Mouse (Mus musculus): ENCODE results near the gene Bet1l.
A peak's percentile ranks its signal among the peaks of the same experiment; 100 is the strongest.
"Not testable (repeated sequence)": the region's sequence is repeated elsewhere in the genome, so short reads cannot be mapped to it uniquely, and the experiment has no call there.

Gene Bet1l

DNA sequence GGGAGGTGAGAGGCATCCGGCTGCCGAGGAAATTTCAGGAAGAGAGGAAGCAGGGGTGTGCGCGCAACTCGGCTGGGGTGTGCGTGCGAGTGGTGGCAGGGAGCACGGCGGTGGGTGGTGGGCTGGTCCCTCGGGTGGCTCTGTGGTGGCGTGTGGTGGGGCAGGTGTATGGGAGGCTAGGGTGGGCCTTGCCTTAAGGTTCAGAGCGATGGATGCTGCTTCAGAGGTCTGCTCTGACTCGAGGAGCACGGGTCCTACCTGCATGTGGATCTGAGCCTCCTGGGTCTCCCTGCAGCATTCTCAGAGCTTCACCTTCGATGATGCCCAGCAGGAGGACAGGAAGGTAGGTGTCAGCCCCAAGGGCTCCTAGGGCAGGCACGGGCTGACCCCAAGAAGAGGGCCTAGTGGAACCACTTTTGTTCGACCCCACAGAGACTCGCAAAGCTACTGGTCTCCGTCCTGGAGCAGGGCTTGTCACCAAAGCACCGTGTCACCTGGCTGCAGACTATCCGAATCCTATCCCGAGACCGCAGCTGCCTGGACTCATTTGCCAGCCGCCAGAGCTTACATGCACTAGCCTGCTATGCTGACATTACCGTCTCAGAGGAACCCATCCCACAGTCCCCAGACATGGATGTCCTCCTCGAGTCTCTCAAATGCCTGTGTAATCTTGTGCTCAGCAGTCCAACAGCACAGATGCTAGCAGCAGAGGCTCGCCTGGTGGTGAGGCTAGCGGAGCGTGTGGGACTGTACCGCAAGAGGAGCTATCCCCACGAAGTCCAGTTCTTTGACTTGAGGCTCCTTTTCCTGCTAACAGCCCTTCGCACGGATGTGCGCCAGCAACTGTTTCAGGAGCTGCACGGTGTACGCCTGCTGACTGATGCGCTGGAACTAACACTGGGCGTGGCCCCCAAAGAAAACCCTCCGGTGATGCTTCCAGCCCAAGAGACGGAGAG lies at the start of gene Bet1l:
TSS of gene Bet1l (minus strand) at position 28 of the 956 bp plus-strand sequence.
- peak in 1 of 2 experiments; percentile 33 for DNase-seq (ENCODE audit: low spot score in 2 of 2)

- DNase-seq (ENCODE audit: low spot score in 2 of 2) = no peak
Measured at GRCm38 (mm10) chr7:140907131-140907530, 49.8 kb upstream of the Bet1l start.

GRCm38 (mm10) chr7:140905642-140906081 lies 48.3 kb upstream of the Bet1l start:
- DNase-seq (ENCODE audit: low spot score in 2 of 2) = no peak

DNA sequence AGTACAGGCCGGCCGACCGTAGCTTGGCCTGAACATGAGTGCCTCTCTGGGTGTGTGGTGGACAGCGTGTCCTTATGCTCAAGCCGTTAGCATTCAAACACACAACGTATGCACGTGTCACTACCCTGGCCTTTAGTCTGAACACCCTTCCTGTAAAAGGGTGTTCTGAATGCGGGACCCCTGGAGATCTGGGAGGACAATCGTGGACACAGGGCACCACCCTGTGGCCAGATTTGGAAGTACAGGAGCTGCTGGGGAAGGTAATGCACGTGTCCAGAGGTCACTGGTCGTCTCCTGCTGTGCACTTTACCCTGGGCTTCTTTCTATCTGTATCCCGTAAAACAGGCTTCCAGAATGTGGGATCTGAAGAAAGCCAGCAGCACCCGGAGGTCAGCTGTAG lies 45.8 kb upstream of the Bet1l start:
- DNase-seq (ENCODE audit: low spot score in 2 of 2) = peak; percentile 76 to 86

GRCm38 (mm10) chr7:140902036-140902875 lies 44.9 kb upstream of the Bet1l start:
- DNase-seq (ENCODE audit: low spot score in 2 of 2) = no peak

GRCm38 (mm10) chr7:140900220-140900619 lies 42.8 kb upstream of the Bet1l start, which contains the start of gene Cox8b:
TSS of gene Cox8b (minus strand) at chr7:140900446.
- DNase-seq (ENCODE audit: low spot score in 2 of 2) = no peak

DNA sequence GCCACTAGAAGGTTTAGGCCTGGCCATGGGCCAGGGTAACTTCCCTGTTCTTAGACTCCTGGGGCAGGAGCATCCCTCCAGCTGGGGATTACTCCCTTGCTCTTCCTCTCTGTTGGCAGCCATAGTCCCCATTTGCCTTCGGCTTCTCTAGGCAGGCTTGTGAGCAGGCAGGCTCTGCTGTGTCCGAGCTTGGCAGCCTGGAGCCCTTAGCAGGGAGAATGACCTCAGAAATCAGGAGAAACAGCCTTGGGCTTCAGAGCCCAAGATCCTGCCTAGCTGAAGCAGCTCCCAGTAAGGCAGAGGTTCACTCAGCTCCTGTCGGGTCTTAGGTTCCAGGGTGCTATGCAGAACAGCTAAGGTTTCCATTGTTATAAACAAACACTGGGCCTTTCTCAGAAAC lies 41.7 kb upstream of the Bet1l start:
- DNase-seq (ENCODE audit: low spot score in 2 of 2) = no peak

GRCm38 (mm10) chr7:140897863-140898262 lies 40.5 kb upstream of the Bet1l start:
- DNase-seq (ENCODE audit: low spot score in 2 of 2) = no peak

GRCm38 (mm10) chr7:140894611-140895010 lies 37.2 kb upstream of the Bet1l start:
- no peak for DNase-seq (ENCODE audit: low spot score in 2 of 2)

GRCm38 (mm10) chr7:140894031-140894430 lies 36.7 kb upstream of the Bet1l start:
- no peak for DNase-seq (ENCODE audit: low spot score in 2 of 2)

DNA sequence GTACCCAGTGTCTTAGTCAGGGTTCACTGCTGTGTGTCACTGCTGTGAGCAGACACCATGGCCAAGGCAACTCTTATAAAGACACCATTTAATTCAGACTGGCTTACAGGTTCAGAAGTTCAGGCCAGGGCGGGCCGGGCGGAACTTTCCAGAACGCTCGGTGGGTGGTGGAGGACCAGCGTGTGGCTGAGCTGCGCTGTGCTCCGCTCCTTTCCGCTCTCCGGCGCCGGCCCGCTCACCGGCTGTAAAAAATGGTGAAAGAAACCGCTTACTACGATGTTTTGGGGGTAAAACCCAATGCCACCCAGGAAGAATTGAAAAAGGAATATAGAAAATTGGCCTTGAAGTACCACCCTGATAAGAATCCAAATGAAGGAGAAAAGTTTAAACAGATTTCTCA lies 33.3 kb upstream of the Bet1l start:
- not testable (repeated sequence) for DNase-seq (ENCODE audit: low spot score in 2 of 2)

- DNase-seq (ENCODE audit: low spot score in 2 of 2) = no peak
Measured at GRCm38 (mm10) chr7:140882469-140882803, 25.1 kb upstream of the Bet1l start.

GRCm38 (mm10) chr7:140881696-140882468 lies 24.5 kb upstream of the Bet1l start, which contains the start of the genes Psmd13 and Sirt3:
TSS of gene Psmd13 (plus strand) at chr7:140881968.
TSS of gene Sirt3 (minus strand) at chr7:140882309.
- peak; percentile 95 to 98 for DNase-seq (ENCODE audit: low spot score in 2 of 2)

GRCm38 (mm10) chr7:140880865-140881515 lies 23.6 kb upstream of the Bet1l start:
- DNase-seq (ENCODE audit: low spot score in 2 of 2) = no peak

GRCm38 (mm10) chr7:140880419-140880818 lies 23.0 kb upstream of the Bet1l start:
- DNase-seq (ENCODE audit: low spot score in 2 of 2) = no peak

DNA sequence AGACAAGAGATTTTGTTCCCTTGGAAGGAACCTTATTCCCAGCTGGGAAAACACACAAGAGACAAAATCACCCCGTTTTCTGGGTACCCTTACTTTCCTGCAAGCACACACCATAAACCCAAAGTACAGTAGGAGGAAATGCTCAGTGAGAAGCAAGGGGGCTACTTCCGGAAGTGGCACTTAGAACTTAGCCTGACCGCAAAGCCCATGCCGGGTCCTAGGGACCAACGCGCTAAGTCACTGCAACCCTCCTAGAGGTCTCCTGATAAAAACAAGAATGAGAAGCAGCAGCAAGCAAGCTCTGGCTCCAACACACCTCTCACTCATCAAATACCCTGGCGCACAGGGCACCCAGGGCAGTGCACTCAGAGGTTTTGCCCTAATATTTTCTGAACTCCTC lies 22.0 kb upstream of the Bet1l start:
- no peak for DNase-seq (ENCODE audit: low spot score in 2 of 2)

DNA sequence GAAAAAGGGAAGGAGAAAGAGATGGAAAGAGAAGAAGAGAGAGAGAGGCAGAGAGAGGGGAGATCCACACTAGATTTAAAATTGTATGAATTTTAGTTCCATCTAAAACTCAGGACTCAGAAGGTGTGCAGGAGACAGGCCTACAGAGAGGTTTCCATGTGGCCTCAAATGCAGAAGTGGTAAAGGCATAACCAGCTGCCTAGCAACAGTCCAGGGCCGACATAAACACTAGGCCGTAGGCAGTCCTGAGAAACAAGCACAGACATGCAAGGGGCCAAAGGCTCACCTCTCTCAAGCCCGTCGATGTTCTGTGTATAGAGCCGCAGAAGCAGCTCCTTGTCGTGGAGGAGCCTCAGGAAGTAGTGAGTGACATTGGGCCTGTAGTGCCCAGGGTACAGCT lies 20.0 kb upstream of the Bet1l start:
- DNase-seq (ENCODE audit: low spot score in 2 of 2) = no peak

GRCm38 (mm10) chr7:140874224-140874623 lies 16.8 kb upstream of the Bet1l start:
- DNase-seq (ENCODE audit: low spot score in 2 of 2) = no peak

- DNase-seq (ENCODE audit: low spot score in 2 of 2) = no peak
Measured at GRCm38 (mm10) chr7:140864761-140865160, 7.4 kb upstream of the Bet1l start.

- DNase-seq (ENCODE audit: low spot score in 2 of 2) = no peak
Measured at GRCm38 (mm10) chr7:140860728-140861127, 3.4 kb upstream of the Bet1l start.

GRCm38 (mm10) chr7:140859997-140860396 lies 2.6 kb upstream of the Bet1l start:
- DNase-seq (ENCODE audit: low spot score in 2 of 2) = no peak
